Mouse (Mus musculus) embryonic facial prominence, embryonic 11.5 days (tissue): ENCODE measurements at regions not wholly inside any gene's neighbourhood (a gene's known extent, or its start where the extent isn't known, plus 50 kb on each side); places are given as distances from the start of the nearest gene placed in this dataset.

Experiments
- ATAC-seq: fragments of 200-750 bp; cut with Nextera tagmentation; replicated peaks from 2 replicates; pipeline ENCODE4 v1.8.0; 2017; ENCODE audit warnings: low read depth; ENCODE audit not compliant: insufficient number of reproducible peaks, low FRiP score, low TSS enrichment
- DNase-seq: peaks from one replicate; pipeline ENCODE4 v3.0.0-alpha.2; 2015; ENCODE audit warnings: low spot score
- H3K27ac ChIP-seq: fragments of 300-500 bp; sonication (generic); replicated peaks from 2 replicates; pipeline ENCODE4 v1.5.1; 2014; ENCODE audit warnings: mild to moderate bottlenecking, low read depth, low read length, control low read depth
- H3K27me3 ChIP-seq: fragments of 300-500 bp; sonication (generic); 2 replicates; pipeline ENCODE4 v1.6.1; 2014; ENCODE audit warnings: mild to moderate bottlenecking, low read length, moderate library complexity, mixed read lengths; ENCODE audit not compliant: control insufficient read depth, insufficient read depth
- H3K36me3 ChIP-seq: fragments of 300-500 bp; sonication (generic); replicated peaks from 2 replicates; pipeline ENCODE4 v1.6.1; 2014; ENCODE audit warnings: low read depth, mild to moderate bottlenecking, low read length, moderate library complexity, mixed read lengths; ENCODE audit not compliant: control insufficient read depth, insufficient read depth
- H3K4me1 ChIP-seq: fragments of 300-500 bp; sonication (generic); 2 replicates; pipeline ENCODE4 v1.6.1; 2014; ENCODE audit warnings: low read length, mixed read lengths; ENCODE audit not compliant: control insufficient read depth, insufficient read depth
- H3K4me2 ChIP-seq: fragments of 300-500 bp; sonication (generic); 2 replicates; pipeline ENCODE4 v1.6.1; 2014; ENCODE audit warnings: low read depth, mild to moderate bottlenecking, control low read depth, low read length, moderate library complexity
- H3K4me3 ChIP-seq: fragments of 300-500 bp; sonication (generic); 2 replicates; pipeline ENCODE4 v1.5.1; 2014; ENCODE audit warnings: low read depth, low read length, control low read depth
- H3K9ac ChIP-seq: fragments of 300-500 bp; sonication (generic); replicated peaks from 2 replicates; pipeline ENCODE4 v1.6.1; 2014; ENCODE audit warnings: mild to moderate bottlenecking, control low read depth, low read length
- H3K9me3 ChIP-seq: fragments of 300-500 bp; sonication (generic); replicated peaks from 2 replicates; pipeline ENCODE4 v1.6.1; 2016; ENCODE audit warnings: mild to moderate bottlenecking, low read length, inconsistent platforms, mixed read lengths; ENCODE audit not compliant: control insufficient read depth
- WGBS: fragments of 180-500 bp; shearing (Covaris S2); extraction: QIAGEN DNeasy Blood & Tissue Kit; methylation state at CpG from one replicate; pipeline ENCODE4 v1.1.7; 2014; 5-methylcytosine and 5-hydroxymethylcytosine counted together

DNA sequence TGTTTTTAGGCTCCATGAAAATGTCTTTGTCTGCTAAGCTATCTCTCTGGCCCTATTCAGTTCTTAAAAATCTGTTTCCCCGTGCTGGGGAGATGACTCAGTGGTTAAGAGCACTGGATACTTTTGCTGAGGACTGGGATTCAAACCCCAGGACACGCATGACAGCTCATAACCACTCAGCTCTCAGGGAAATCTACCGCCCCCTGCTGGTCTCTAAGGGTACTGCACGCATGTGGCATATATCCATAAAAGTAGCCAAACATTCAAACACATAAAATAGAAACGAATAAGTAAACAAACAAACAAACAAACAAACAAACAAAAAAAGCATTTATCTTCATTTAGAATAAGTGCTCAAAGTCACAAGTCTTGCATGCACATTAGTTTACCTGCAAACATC, 289.7 kb upstream of the Kcnab2 start:
- no peak overlapping the region for H3K27ac ChIP-seq
- 82% methylated on average over 5 of the region's 5 CpGs for WGBS
- H3K9me3 ChIP-seq: no peaks in the 10 kb centered on the region; the same call in 1 of the 2 replicates
- H3K4me3 ChIP-seq: no peak overlapping the region
- DNase-seq: no peak
- no peak for ATAC-seq
- H3K9ac ChIP-seq: no peak overlapping the region
- no peaks in the 10 kb centered on the region for H3K36me3 ChIP-seq
- no peaks in the 10 kb centered on the region for H3K4me1 ChIP-seq
- no peaks in the 10 kb centered on the region for H3K27me3 ChIP-seq
- H3K4me2 ChIP-seq: no peak overlapping the region

DNA sequence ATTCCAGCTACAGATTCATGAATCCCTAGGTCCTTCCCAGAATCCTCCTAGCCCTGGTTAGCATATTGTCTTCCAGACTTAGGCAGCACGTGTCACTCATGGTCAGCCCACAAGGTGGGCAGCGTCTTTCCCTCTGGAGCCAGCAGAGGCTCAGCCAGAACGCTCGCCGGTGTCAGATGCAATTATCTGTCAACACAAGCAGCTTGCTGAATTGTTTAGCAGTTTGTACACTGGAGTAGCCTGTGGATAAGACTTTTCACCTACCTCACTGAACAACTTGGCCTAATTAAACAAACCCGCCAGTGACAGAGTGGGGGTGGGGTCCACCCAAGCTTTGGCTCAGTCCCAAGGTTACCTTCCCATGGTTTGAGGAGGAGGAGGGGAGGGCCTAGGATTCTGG, 285.4 kb upstream of the Kcnab2 start:
- H3K4me2 ChIP-seq: no peak overlapping the region
- H3K4me1 ChIP-seq: no peaks in the 10 kb centered on the region
- ATAC-seq (no peak), DNase-seq (no peak)
- no peaks in the 10 kb centered on the region for H3K27me3 ChIP-seq
- no peak overlapping the region for H3K27ac ChIP-seq
- WGBS: 53% methylated on average over 6 of the region's 6 CpGs
- no peak overlapping the region for H3K4me3 ChIP-seq
- H3K9ac ChIP-seq: no peak overlapping the region
- H3K36me3 ChIP-seq: no peaks in the 10 kb centered on the region
- H3K9me3 ChIP-seq: no peaks in the 10 kb centered on the region; the same call in 1 of the 2 replicates

DNA sequence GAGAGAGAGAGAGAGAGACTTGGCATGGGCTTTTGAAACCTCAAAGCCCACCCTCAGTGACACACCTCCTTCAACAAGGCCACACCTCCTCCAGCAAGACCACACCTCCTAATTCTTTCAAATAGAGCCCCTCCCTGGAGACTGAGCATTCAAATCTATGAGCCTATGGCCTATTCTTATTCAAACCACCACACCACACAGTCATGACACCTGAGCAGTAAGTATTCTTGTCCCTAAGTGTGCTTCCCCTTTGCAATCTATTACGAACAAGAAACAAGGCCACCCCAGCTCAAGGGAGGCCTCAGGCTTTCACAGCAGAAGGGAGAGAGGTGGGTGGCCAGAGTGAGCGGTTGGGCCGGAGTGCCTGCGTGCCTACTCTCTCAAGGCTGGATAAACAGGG, 284.9 kb upstream of the Kcnab2 start:
- ATAC-seq (no peak), DNase-seq (no peak)
- H3K27ac ChIP-seq: no peak overlapping the region
- no peaks in the 10 kb centered on the region for H3K36me3 ChIP-seq
- H3K27me3 ChIP-seq: no peaks in the 10 kb centered on the region
- no peaks in the 10 kb centered on the region; the same call in 1 of the 2 replicates for H3K9me3 ChIP-seq
- no peak overlapping the region for H3K4me3 ChIP-seq
- WGBS: 89% methylated on average over 4 of the region's 4 CpGs
- H3K9ac ChIP-seq: no peak overlapping the region
- no peak overlapping the region for H3K4me2 ChIP-seq
- no peaks in the 10 kb centered on the region for H3K4me1 ChIP-seq

DNA sequence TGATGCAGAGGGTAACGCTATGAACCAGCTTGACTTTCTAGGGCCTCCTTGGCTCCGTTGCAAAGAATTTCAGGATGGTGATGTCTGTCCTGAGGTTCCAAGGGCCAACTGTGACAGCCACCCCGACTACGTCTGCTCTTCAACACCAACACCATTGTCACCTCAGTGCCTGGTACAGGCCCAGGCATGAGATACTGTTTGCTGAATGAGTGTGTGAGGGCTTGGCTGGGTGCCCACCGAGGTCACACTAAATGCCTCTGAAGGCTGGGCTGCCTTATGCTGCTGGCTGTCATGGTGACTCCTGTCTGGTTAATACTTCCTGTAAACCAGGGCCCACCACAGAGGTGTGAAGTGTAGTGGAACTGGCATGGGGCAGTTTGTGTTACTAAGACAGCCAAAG, 279.5 kb upstream of the Kcnab2 start:
- DNase-seq (no peak), ATAC-seq (no peak)
- Histone ChIP-seq H3K27me3 (no peaks in the 10 kb centered on the region), H3K4me2 (no peak overlapping the region), H3K36me3 (no peaks in the 10 kb centered on the region), H3K4me1 (no peaks in the 10 kb centered on the region), H3K27ac (no peak overlapping the region), H3K4me3 (no peak overlapping the region), H3K9ac (no peak overlapping the region), H3K9me3 (no peaks in the 10 kb centered on the region)
- WGBS: 89% methylated on average over 5 of the region's 5 CpGs

DNA sequence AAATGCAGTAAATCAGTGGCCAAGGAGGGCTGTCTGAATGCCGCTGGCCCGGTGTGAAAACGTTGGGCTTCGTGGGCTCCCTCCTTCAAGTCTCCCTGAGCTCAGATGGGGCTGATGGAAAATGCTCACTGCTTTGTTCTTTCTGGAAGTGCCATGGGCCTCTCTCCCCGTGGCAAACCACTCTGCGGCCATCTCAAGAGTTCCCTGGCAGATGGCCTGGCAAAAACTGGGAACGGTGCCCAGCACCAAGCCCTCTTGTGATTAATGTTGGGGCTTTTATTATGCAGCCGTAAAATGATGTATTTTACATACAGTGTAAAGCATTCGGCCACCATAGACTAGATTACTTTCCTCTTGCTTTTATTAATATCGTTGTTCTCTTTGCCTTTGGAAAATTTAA, 278.9 kb upstream of the Kcnab2 start:
- Histone ChIP-seq H3K27me3 (no peaks in the 10 kb centered on the region), H3K4me2 (no peak overlapping the region), H3K4me3 (no peak overlapping the region), H3K4me1 (no peaks in the 10 kb centered on the region), H3K9me3 (no peaks in the 10 kb centered on the region), H3K9ac (no peak overlapping the region), H3K27ac (no peak overlapping the region), H3K36me3 (no peaks in the 10 kb centered on the region)
- WGBS: 89% methylated on average over 10 of the region's 10 CpGs
- DNase-seq (no peak), ATAC-seq (no peak)

DNA sequence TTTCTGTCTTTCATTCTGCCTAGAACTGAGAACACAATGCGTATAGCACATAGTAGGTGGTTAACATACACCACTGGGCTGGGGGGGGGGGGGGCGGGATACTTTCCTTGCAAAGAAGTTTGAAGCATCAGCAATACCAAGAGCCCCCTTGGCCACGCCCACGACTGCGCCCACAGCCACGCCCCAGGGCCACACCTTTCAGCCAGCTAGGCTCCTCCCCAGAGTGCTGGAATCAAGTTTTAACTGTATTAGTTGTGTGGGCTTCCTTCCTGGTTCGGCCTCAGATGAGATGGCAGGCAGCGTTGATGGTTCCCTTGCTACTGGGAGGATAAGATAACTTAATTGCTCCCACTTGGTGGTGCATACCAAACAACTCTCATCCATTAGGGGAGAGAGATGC, 278.1 kb upstream of the Kcnab2 start:
- Histone ChIP-seq H3K9me3 (no peaks in the 10 kb centered on the region), H3K4me3 (no peak overlapping the region), H3K27me3 (no peaks in the 10 kb centered on the region), H3K9ac (no peak overlapping the region), H3K4me2 (no peak overlapping the region), H3K4me1 (no peaks in the 10 kb centered on the region), H3K27ac (no peak overlapping the region), H3K36me3 (no peaks in the 10 kb centered on the region)
- WGBS: 90% methylated on average over 8 of the region's 8 CpGs
- DNase-seq: no peak
- no peak for ATAC-seq

- DNase-seq (no peak), ATAC-seq (no peak)
- Histone ChIP-seq H3K4me1 (no peaks in the 10 kb centered on the region; the same call in 1 of the 2 replicates), H3K27ac (no peak overlapping the region), H3K36me3 (no peaks in the 10 kb centered on the region), H3K4me3 (no peak overlapping the region), H3K4me2 (no peak overlapping the region), H3K27me3 (no peaks in the 10 kb centered on the region), H3K9ac (no peak overlapping the region), H3K9me3 (no peaks in the 10 kb centered on the region)
- WGBS: 36% methylated on average over 11 of the region's 11 CpGs
Observed at GRCm38 (mm10) chr4:152744366-152744765, 266.7 kb upstream of the Kcnab2 start.

DNA sequence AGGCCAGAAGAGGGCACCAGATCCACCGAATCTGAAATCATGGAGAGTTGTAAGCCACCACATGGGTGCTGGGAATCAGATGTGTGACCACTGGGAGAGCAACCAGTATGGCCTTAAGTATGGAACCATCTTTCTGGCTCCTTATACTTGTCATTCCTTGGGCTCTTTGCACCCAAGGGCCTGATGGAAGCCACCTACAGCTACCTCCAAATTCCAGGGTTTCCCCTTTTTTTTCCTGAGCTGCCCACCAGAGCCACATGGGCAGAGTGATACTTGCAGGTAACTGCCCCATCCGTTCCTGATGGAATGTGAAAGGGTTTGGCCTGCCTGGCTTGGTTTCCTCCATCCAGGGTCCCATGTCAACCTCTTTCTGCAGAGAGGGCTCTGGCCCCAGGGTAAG, 255.3 kb upstream of the Kcnab2 start:
- WGBS: 85% methylated on average over 2 of the region's 2 CpGs
- ATAC-seq (no peak), DNase-seq (no peak)
- Histone ChIP-seq H3K4me3 (no peak overlapping the region), H3K27ac (no peak overlapping the region), H3K9ac (no peak overlapping the region), H3K4me1 (no peaks in the 10 kb centered on the region), H3K36me3 (no peaks in the 10 kb centered on the region), H3K9me3 (no peaks in the 10 kb centered on the region), H3K27me3 (no peaks in the 10 kb centered on the region), H3K4me2 (no peak overlapping the region)
